Mouse (Mus musculus) ovary, postnatal 10 days (tissue): ENCODE results near the gene Kifc3.
A peak's percentile ranks its signal among the peaks of the same experiment; 100 is the strongest.

Experiments used
- DNase-seq: peaks from one replicate; pipeline ENCODE4 v3.0.0; 2022; ENCODE audit warnings: low spot score

Kifc3 gene

GRCm38 (mm10) chr8:95134186-95134585 is 68.4 kb downstream of the Kifc3 start:
- no peak for DNase-seq

GRCm38 (mm10) chr8:95131983-95132382 is 70.6 kb downstream of the Kifc3 start:
- DNase-seq, result no peak

GRCm38 (mm10) chr8:95130966-95131537 is 71.6 kb downstream of the Kifc3 start:
- DNase-seq, result no peak

- no peak for DNase-seq
Measured at GRCm38 (mm10) chr8:95128750-95129260, 73.8 kb downstream of the Kifc3 start.

- DNase-seq, result no peak
Measured at GRCm38 (mm10) chr8:95127658-95128057, 75.0 kb downstream of the Kifc3 start.

GRCm38 (mm10) chr8:95126497-95126896 is 76.1 kb downstream of the Kifc3 start:
- DNase-seq, result no peak

GRCm38 (mm10) chr8:95123455-95123854 is 79.2 kb downstream of the Kifc3 start:
- DNase-seq, result no peak

- DNase-seq, result no peak
Measured at GRCm38 (mm10) chr8:95113750-95114149, 88.9 kb downstream of the Kifc3 start.

- DNase-seq, result no peak
Measured at GRCm38 (mm10) chr8:95113108-95113507, 89.5 kb downstream of the Kifc3 start.

GRCm38 (mm10) chr8:95112594-95112993 is 90.0 kb downstream of the Kifc3 start:
- DNase-seq, result no peak

GRCm38 (mm10) chr8:95107306-95107705 is 95.3 kb downstream of the Kifc3 start:
- no peak for DNase-seq

GRCm38 (mm10) chr8:95101972-95102371 is 100.6 kb downstream of the Kifc3 start:
- no peak for DNase-seq

GRCm38 (mm10) chr8:95099009-95099408 is 103.6 kb downstream of the Kifc3 start:
- peak; percentile 38 for DNase-seq

GRCm38 (mm10) chr8:95093574-95093973 is 109.0 kb downstream of the Kifc3 start:
- no peak for DNase-seq

GRCm38 (mm10) chr8:95085432-95086141 is 117.0 kb downstream of the Kifc3 start:
- no peak for DNase-seq

GRCm38 (mm10) chr8:95084744-95085431 is 117.7 kb downstream of the Kifc3 start:
- DNase-seq, result no peak

GRCm38 (mm10) chr8:95084261-95084660 is 118.4 kb downstream of the Kifc3 start:
- DNase-seq, result no peak

- DNase-seq, result no peak
Measured at GRCm38 (mm10) chr8:95081650-95082049, 121.0 kb downstream of the Kifc3 start.

- DNase-seq, result peak; percentile 87
Measured at GRCm38 (mm10) chr8:95080381-95081341, 122.0 kb downstream of the Kifc3 start, which contains the start of gene Katnb1. Gene Katnb1, plus strand, starts transcription at chr8:95081186.

- no peak for DNase-seq
Measured at GRCm38 (mm10) chr8:95079305-95079704, 123.3 kb downstream of the Kifc3 start.

GRCm38 (mm10) chr8:95078055-95078454 is 124.6 kb downstream of the Kifc3 start:
- no peak for DNase-seq

- DNase-seq, result no peak
Measured at GRCm38 (mm10) chr8:95076151-95076550, 126.5 kb downstream of the Kifc3 start.
